In the genomic region with DNA sequence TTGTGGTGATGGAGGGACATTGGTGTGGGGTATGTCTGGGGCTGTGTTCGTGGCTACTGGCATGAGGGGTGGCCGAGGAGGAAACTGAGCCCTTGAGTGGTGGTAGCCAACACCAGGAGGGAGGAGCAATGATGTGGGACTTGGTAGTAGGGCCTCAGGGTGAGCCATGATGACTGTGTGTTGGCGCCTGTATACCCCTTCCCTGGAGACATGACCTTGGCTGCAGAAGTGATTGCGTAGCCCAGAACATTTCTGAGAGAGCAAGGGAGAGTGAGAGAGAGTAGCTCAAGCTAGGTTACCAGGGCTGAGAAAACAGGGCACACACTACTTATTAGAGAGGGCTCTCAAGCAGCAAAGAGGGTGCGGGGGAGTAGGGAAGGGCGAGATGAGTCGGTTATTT, we compare ENCODE assay signal across 19 mouse cellular contexts. TPM values are rescaled to one million over a fixed set of nuclear protein-coding genes. Genes with fewer than 3 reads are reported as not detected.
DNase-seq lines count a peak whose midpoint lies in the region; TF ChIP-seq lines count a peak whose summit lies in the region.
"Had no signal": no experiment of that assay in that cellular context is flagged by ENCODE, and none has a peak within 500 bp of the region (broad histone marks: within the 10 kb centered on the region; RNA-seq: fewer than 3 reads in every experiment).

No protein-coding gene starts in this region.

- intact Hi-C loops in heart, adult 2 months (cut with DNase I), result no loop called here
- intact Hi-C loops in heart, postnatal 10 days (cut with DNase I), result no loop called here

- no peaks in the 10 kb centered on the region for H3K79me2 ChIP-seq in heart, adult 2 months (replicated peaks; ENCODE audit: control insufficient read depth, insufficient read depth, low read length)

- TF ChIP-seq CTCF in heart, adult 2 months (IDR thresholded peaks at IDR 0.05), result no peak

- no peak for TF ChIP-seq EP300 in heart, adult 2 months (IDR thresholded peaks at IDR 0.05; ENCODE audit: insufficient read depth, low read depth, low read length)

- no peak for TF ChIP-seq POLR2A in heart, adult 2 months (IDR thresholded peaks at IDR 0.05; ENCODE audit: insufficient read depth, low read depth, low read length)

- H3K9ac ChIP-seq in heart, adult 2 months (ENCODE audit: low read depth, low read length), result no peak overlapping the region
- H3K9ac ChIP-seq: heart, embryonic 15.5 days; limb, embryonic 12.5 days; liver, postnatal 0 days; midbrain, embryonic 12.5 days had no signal

- no peaks in the 10 kb centered on the region for H3K27me3 ChIP-seq in heart, adult 2 months (ENCODE audit: control insufficient read depth, insufficient read depth, low read length)
- H3K27me3 ChIP-seq: limb, embryonic 12.5 days; midbrain, embryonic 12.5 days had no signal

- H3K4me3 ChIP-seq in heart, adult 2 months, result no peak overlapping the region
- H3K4me3 ChIP-seq: heart, embryonic 15.5 days; limb, embryonic 12.5 days; midbrain, embryonic 12.5 days had no signal

- DNase-seq in adrenal gland, postnatal 14 days, result peak; percentile 56
- no peak for DNase-seq in adrenal gland, adult 18-20 months (ENCODE audit: low spot score in 2 of 2)
- DNase-seq in heart, adult 2 months, result peak; percentile 49 to 56
- no peak for DNase-seq in heart, postnatal 10 days
- DNase-seq in kidney, postnatal 4 days, result peak; percentile 20 to 43
- DNase-seq in kidney, postnatal 14 days, result no peak
- DNase-seq in ovary, postnatal 10 days (ENCODE audit: low spot score), result no peak
- DNase-seq: kidney, postnatal 10 days; layer of hippocampus, postnatal 36 days; liver, postnatal 0 days; lung, postnatal 14 days had no signal

- WGBS in heart, adult 2 months, result 83% methylated on average over 7 of the region's 7 CpGs

- H3K36me3 ChIP-seq in heart, adult 2 months (ENCODE audit: control insufficient read depth, insufficient read depth, low read length), result no peaks in the 10 kb centered on the region
- H3K36me3 ChIP-seq: heart, embryonic 15.5 days; limb, embryonic 12.5 days; midbrain, embryonic 12.5 days had no signal

- peaks cover 6% of the 10 kb centered on the region for H3K4me1 ChIP-seq in heart, adult 2 months (ENCODE audit: control insufficient read depth, insufficient read depth, low read length)
- H3K4me1 ChIP-seq: midbrain, embryonic 12.5 days had no signal

- no peak overlapping the region for H3K27ac ChIP-seq in heart, adult 2 months
- H3K27ac ChIP-seq: heart, embryonic 15.5 days; hindbrain, postnatal 0 days; limb, embryonic 12.5 days; midbrain, embryonic 12.5 days had no signal

RNA-seq across cellular contexts. Expression of gene Pcsk6, which starts 30.3 kb away (rescaled TPM):
- 32.1 and 32.7 TPM in 2 replicates for total RNA-seq in adrenal gland, postnatal 14 days (2021)
- 10 to 100 TPM; 20.1 to 32.2 TPM for total RNA-seq in adrenal gland, adult 18-20 months (2021)
- 10 to 100 TPM; 36.0 to 44.0 TPM for total RNA-seq in heart, adult 2 months (2021)
- 27.9 and 41.2 TPM in 2 replicates for polyA plus RNA-seq in heart, adult 2 months (2012; rRNA removed)
- total RNA-seq in heart, postnatal 10 days (2021), result 10 to 100 TPM; 75.5 to 83.3 TPM
- total RNA-seq: megakaryocyte progenitor cell, adult 5-6 weeks; monocyte, adult 5-6 weeks; neutrophil, adult 5-6 weeks had no signal
- polyA plus RNA-seq: CD4-positive, CD25-positive, alpha-beta regulatory T cell, adult 4 months had no signal

Comparison
In these comparisons a context has a peak if more than half of its experiments do, and no peak if none do; other contexts are left out.
1. DNase-seq: peak in adrenal gland, postnatal 14 days (single experiment), heart, adult 2 months (2 of 2) and kidney, postnatal 4 days (2 of 2); none in adrenal gland, adult 18-20 months (0 of 2), heart, postnatal 10 days (0 of 2), kidney, postnatal 14 days (single experiment) and ovary, postnatal 10 days (single experiment).